Mouse (Mus musculus): ENCODE results near the gene Ldhd. TPM values are rescaled to one million over a fixed set of nuclear protein-coding genes. Genes with fewer than 3 reads are reported as not detected.

Gene Ldhd
- total and polyA plus RNA-seq, 2 experiments from 2014 or later: 2.2 to 3.6 TPM

DNA sequence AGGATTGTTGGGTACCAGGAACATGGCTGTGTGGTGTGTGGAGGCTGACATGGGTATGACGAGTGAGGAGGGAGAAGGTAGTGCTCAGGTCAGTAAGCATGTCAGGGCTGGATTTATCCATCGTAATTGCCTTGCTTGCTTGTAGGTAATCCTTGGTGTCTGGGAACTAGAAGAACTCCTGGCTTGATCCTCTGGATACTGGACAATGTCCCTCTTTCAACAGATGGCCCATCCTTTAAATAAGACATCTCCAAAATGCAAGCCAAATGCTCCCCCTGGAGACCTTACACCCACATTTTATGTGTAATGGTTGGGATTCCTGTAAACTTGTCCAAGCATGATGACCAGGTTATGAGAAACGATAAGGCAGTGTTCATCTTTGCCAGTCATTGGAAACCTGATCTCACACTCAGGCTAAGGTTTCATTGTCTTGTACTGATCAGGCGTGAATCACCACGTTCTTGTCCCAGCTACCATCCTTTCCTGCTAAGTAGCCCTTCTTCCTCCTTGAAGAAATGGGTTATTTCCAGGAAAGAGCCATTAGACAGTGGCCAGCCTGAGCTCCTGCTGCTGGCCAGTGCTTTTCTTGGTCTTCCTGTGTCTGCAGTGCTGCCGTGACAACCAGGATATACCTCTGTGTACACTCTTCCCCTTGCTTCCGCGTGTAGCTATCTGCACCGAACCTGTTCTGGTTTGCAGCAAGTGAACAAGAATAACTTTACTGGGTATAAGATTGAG is 30.3 kb downstream of the Ldhd start:
- ATAC-seq: no peak
- WGBS: 72% methylated on average over 9 of the region's 9 CpGs
- no peak for TF ChIP-seq CTCF (IDR thresholded peaks at IDR 0.05; ENCODE audit: low read depth)

DNA sequence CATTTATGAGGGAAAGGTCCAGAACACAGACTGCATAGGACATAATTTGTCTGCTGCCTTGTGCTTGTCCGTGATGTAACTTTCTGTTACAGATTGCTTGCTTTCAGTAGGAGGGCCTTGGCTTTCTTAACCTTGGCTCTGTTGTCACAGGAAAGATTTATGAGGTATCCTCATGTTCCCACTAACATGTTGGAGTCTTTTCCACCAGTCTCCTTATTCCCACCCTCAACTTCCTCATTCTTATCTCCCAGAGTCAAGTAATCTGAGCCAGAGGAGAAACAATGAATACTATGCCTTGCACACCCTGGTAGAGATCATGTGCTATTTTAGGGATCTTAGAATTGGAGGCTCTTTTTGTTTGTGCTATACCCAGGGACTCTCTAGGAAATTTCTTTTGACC is 32.9 kb downstream of the Ldhd start:
- H3K27ac ChIP-seq: peak overlapping the region; percentile 5; the same call in 1 of the 2 replicates
- 60% methylated on average over 1 of the region's 1 CpGs for WGBS
- no peak for ATAC-seq

More for the DNA sequence above, 30.3 kb downstream of the Ldhd start:
- Histone ChIP-seq H3K9me3 (ENCODE audit: low read length) (no peaks in the 10 kb centered on the region), H3K27me3 (ENCODE audit: insufficient read depth, low read length) (no peaks in the 10 kb centered on the region), H3K4me2 (ENCODE audit: low read depth, low read length) (no peak overlapping the region), H3K27ac (no peak overlapping the region), H3K36me3 (ENCODE audit: insufficient read depth, low read length) (no peaks in the 10 kb centered on the region), H3K4me1 (ENCODE audit: insufficient read depth, low read length) (0 out of 2 replicates have a peak, but pooled peaks cover 10% of the 10 kb centered on the region), H3K9ac (replicated peaks; ENCODE audit: low read length) (no peak overlapping the region), H3K4me3 (ENCODE audit: low read length) (no peak overlapping the region)
- DNase-seq (ENCODE audit: low spot score): no peak

DNA sequence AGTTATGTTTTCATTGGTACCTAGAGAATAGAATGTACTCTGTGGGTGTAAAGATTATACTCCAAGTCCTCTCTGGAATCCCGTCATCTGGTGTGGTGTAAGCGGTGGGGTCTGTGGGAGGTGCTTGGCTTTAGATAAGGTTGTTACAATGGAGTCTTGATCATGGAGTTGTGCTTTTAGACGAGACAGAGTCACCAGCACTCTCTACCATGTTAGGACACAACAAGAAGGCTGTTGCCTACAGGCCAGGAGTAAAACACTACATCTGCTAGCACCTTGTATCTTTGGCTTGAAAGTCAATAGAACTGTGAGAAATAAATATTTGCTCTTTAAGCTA is 33.7 kb downstream of the Ldhd start:
- ATAC-seq (no peak), DNase-seq (ENCODE audit: low spot score) (no peak)
- no peak overlapping the region for H3K27ac ChIP-seq
- TF ChIP-seq CTCF (IDR thresholded peaks at IDR 0.05; ENCODE audit: low read depth): no peak
- WGBS: 44% methylated on average over 3 of the region's 3 CpGs
- H3K4me1 ChIP-seq (ENCODE audit: insufficient read depth, low read length): 0 out of 2 replicates have a peak, but pooled peaks cover 13% of the 10 kb centered on the region
- H3K4me3 ChIP-seq (ENCODE audit: low read length): no peak overlapping the region
- H3K9ac ChIP-seq (replicated peaks; ENCODE audit: low read length): no peak overlapping the region
- H3K27me3 ChIP-seq (ENCODE audit: insufficient read depth, low read length): no peaks in the 10 kb centered on the region
- no peak overlapping the region for H3K4me2 ChIP-seq (ENCODE audit: low read depth, low read length)
- no peaks in the 10 kb centered on the region for H3K36me3 ChIP-seq (ENCODE audit: insufficient read depth, low read length)
- no peaks in the 10 kb centered on the region for H3K9me3 ChIP-seq (ENCODE audit: low read length)

More for the DNA sequence above, 32.9 kb downstream of the Ldhd start:
- no peak for DNase-seq (ENCODE audit: low spot score)
- no peak for TF ChIP-seq CTCF (IDR thresholded peaks at IDR 0.05; ENCODE audit: low read depth)
- Histone ChIP-seq H3K9me3 (ENCODE audit: low read length) (no peaks in the 10 kb centered on the region), H3K9ac (replicated peaks; ENCODE audit: low read length) (no peak overlapping the region), H3K4me1 (ENCODE audit: insufficient read depth, low read length) (0 out of 2 replicates have a peak, but pooled peaks cover 13% of the 10 kb centered on the region), H3K36me3 (ENCODE audit: insufficient read depth, low read length) (no peaks in the 10 kb centered on the region), H3K4me3 (ENCODE audit: low read length) (no peak overlapping the region), H3K4me2 (ENCODE audit: low read depth, low read length) (no peak overlapping the region), H3K27me3 (ENCODE audit: insufficient read depth, low read length) (no peaks in the 10 kb centered on the region)

DNA sequence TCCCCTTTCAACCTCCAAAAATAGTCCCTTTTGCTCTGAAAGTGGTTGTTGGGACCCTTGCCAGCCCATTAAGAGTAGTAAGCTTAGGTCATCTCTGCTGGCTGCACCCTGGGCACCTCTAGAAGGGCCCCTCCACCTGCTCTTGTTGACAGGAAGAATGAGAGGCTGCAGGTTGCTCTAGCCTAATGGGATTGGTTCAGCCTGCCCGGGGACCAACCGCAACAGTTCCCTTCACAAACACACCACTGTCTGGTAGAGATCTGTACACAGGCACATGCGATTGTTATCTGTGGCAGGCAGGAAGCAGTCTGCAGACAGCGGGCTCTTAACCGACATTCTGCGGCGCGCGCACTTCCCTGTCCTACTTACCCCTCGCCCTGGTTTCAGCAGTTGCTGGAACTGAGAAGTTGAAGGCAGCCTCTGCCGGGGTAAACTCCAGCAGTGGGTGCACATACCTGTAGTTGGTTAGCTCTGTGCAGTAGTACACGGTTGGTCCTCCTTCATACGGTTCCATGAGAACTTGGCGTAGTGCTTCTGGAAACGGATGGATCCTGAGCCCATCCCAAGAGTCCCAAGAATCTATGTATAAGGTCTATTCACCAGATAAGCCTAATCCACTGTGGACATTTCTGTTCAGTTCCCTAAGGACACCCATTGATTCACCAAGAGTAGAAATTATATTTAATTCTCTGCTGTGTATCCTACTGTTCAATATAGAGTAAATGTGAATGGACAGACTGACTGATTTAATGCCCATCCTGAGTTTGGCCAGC is 34.3 kb downstream of the Ldhd start:
- Histone ChIP-seq H3K4me1 (ENCODE audit: insufficient read depth, low read length) (0 out of 2 replicates have a peak, but pooled peaks cover 13% of the 10 kb centered on the region), H3K4me2 (ENCODE audit: low read depth, low read length) (no peak overlapping the region), H3K27me3 (ENCODE audit: insufficient read depth, low read length) (no peaks in the 10 kb centered on the region), H3K9ac (replicated peaks; ENCODE audit: low read length) (no peak overlapping the region), H3K9me3 (ENCODE audit: low read length) (no peaks in the 10 kb centered on the region), H3K4me3 (ENCODE audit: low read length) (no peak overlapping the region), H3K36me3 (ENCODE audit: insufficient read depth, low read length) (no peaks in the 10 kb centered on the region), H3K27ac (no peak overlapping the region)
- TF ChIP-seq CTCF (IDR thresholded peaks at IDR 0.05; ENCODE audit: low read depth): no peak
- 86% methylated on average over 15 of the region's 15 CpGs for WGBS
- no peak for ATAC-seq
- DNase-seq (ENCODE audit: low spot score): no peak

DNA sequence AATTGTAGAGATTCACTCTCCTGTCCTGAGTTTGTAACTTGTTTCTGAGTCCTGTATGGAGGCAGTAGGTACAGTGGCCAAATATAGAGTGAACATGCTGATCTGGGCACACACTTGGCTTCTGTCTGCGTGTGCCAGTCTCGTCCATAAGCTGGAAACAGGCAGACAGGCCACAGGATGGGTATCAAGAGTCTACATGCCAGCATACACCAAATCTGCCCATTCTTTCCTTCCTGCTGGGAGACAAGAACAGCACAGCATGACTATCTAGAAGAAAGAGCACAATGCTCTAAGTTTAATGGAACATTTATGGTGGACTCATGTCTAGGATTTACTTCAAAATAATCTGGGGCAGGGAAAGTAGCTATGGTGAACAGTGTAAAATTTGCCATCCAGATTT is 35.2 kb downstream of the Ldhd start:
- Histone ChIP-seq H3K4me1 (ENCODE audit: insufficient read depth, low read length) (0 out of 2 replicates have a peak, but pooled peaks cover 13% of the 10 kb centered on the region), H3K27ac (no peak overlapping the region), H3K4me3 (ENCODE audit: low read length) (no peak overlapping the region), H3K27me3 (ENCODE audit: insufficient read depth, low read length) (no peaks in the 10 kb centered on the region), H3K9me3 (ENCODE audit: low read length) (no peaks in the 10 kb centered on the region), H3K9ac (replicated peaks; ENCODE audit: low read length) (no peak overlapping the region), H3K4me2 (ENCODE audit: low read depth, low read length) (no peak overlapping the region), H3K36me3 (ENCODE audit: insufficient read depth, low read length) (no peaks in the 10 kb centered on the region)
- no peak for TF ChIP-seq CTCF (IDR thresholded peaks at IDR 0.05; ENCODE audit: low read depth)
- 76% methylated on average over 2 of the region's 2 CpGs for WGBS
- no peak for ATAC-seq
- no peak for DNase-seq (ENCODE audit: low spot score)

DNA sequence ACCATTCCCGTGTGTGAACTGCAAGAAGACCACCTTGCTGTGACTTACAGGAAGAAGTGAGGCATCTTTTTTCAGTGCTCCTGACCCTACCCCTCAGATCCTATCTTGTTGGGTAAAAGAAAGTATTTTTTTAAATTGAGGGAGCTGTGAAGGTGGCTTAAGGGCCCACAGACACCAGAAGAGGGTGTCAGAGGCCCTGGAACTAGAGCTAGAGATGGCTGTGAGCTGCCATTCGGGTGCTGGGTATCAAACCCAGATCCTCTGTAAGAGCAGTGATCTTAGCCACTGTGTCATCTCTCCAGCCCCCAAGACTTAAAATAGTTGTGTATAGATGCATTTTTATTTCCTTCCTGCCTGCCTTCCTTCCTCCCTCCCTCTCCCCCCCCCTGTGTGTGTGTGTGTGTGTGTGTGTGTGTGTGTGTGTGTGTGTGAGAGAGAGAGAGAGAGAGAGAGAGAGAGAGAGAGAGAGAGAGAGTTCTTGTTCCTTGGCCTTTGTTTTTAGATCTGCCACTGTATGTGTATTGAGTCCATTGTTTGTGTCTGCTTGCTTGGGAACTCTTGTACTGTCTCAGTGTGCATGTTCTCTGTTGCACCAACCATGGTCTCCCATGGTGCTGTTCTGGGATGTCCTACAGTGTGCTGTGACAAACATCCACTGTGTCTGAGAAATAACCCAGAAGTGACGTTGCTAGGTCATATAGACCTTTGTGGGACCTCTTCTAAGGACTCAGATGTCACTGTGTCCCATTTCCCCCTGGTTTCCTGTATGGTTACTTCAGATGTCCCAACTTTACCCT is 35.9 kb downstream of the Ldhd start:
- Histone ChIP-seq H3K9me3 (ENCODE audit: low read length) (no peaks in the 10 kb centered on the region), H3K4me2 (ENCODE audit: low read depth, low read length) (no peak overlapping the region), H3K4me1 (ENCODE audit: insufficient read depth, low read length) (0 out of 2 replicates have a peak, but pooled peaks cover 13% of the 10 kb centered on the region), H3K36me3 (ENCODE audit: insufficient read depth, low read length) (no peaks in the 10 kb centered on the region), H3K9ac (replicated peaks; ENCODE audit: low read length) (no peak overlapping the region), H3K4me3 (ENCODE audit: low read length) (no peak overlapping the region), H3K27me3 (ENCODE audit: insufficient read depth, low read length) (no peaks in the 10 kb centered on the region), H3K27ac (no peak overlapping the region)
- ATAC-seq (no peak), DNase-seq (ENCODE audit: low spot score) (no peak)
- no peak for TF ChIP-seq CTCF (IDR thresholded peaks at IDR 0.05; ENCODE audit: low read depth)
- 66% methylated on average over 3 of the region's 3 CpGs for WGBS
